ENCODE assay signal across 8 mouse cellular contexts in genomic region chr13:15464081-15464526, GRCm38 (mm10). TPM values are rescaled to one million over a fixed set of nuclear protein-coding genes. Genes with fewer than 3 reads are reported as not detected.
DNase-seq lines count a peak whose midpoint lies in the region; ATAC-seq and TF ChIP-seq lines count a peak whose summit lies in the region.

No protein-coding gene starts in this region.

- H3K9ac ChIP-seq in kidney, embryonic 14.5 days (ENCODE audit: low read depth, low read length), result peak overlapping the region; percentile 94
- peak overlapping the region; percentile 77 for H3K9ac ChIP-seq in intestine, embryonic 15.5 days

- H3K27me3 ChIP-seq in kidney, embryonic 14.5 days (ENCODE audit: control insufficient read depth, insufficient read depth, low read length), result no peaks in the 10 kb centered on the region
- 0 out of 2 replicates have a peak, but pooled peaks cover 12% of the 10 kb centered on the region for H3K27me3 ChIP-seq in intestine, embryonic 15.5 days (replicated peaks)

- no peak for TF ChIP-seq POLR2A in lung, adult 2 months (IDR thresholded peaks at IDR 0.05; ENCODE audit: borderline replicate concordance, extremely low read depth, low read depth, low read length)

- WGBS in kidney, embryonic 14.5 days, result under 1% methylated on average over 44 of the region's 51 CpGs
- WGBS in intestine, embryonic 15.5 days, result under 1% methylated on average over 51 of the region's 51 CpGs
- WGBS in lung, adult 2 months, result under 1% methylated on average over 51 of the region's 51 CpGs

- H3K4me3 ChIP-seq in kidney, embryonic 14.5 days (ENCODE audit: low read length), result peak overlapping the region; percentile 88
- peak overlapping the region; percentile 77 for H3K4me3 ChIP-seq in intestine, embryonic 15.5 days (replicated peaks)
- peak overlapping the region; percentile 71 for H3K4me3 ChIP-seq in lung, adult 2 months (replicated peaks; ENCODE audit: extremely low read depth, low read depth, low read length)

- TF ChIP-seq CTCF in lung, adult 2 months (IDR thresholded peaks at IDR 0.05; ENCODE audit: insufficient read depth, low read length), result no peak

- ATAC-seq in kidney, embryonic 14.5 days (ENCODE audit: low FRiP score, low TSS enrichment), result peak; percentile 23
- peak; percentile 22 for ATAC-seq in intestine, embryonic 15.5 days

- H3K9me3 ChIP-seq in kidney, embryonic 14.5 days (ENCODE audit: control insufficient read depth, low read length), result no peaks in the 10 kb centered on the region
- H3K9me3 ChIP-seq in intestine, embryonic 15.5 days, result no peaks in the 10 kb centered on the region

- H3K36me3 ChIP-seq in kidney, embryonic 14.5 days (ENCODE audit: control insufficient read depth, insufficient read depth, low read length), result no peaks in the 10 kb centered on the region
- no peaks in the 10 kb centered on the region for H3K36me3 ChIP-seq in intestine, embryonic 15.5 days

- peaks cover 24% of the 10 kb centered on the region; the same call in 1 of the 2 replicates for H3K4me1 ChIP-seq in kidney, embryonic 14.5 days (ENCODE audit: control insufficient read depth, insufficient read depth, low read length)
- peaks cover 9% of the 10 kb centered on the region; the same call in 1 of the 2 replicates for H3K4me1 ChIP-seq in intestine, embryonic 15.5 days (replicated peaks)
- no peaks in the 10 kb centered on the region; the same call in 1 of the 2 replicates for H3K4me1 ChIP-seq in lung, adult 2 months (ENCODE audit: control insufficient read depth, insufficient read depth, low read length)

- peak overlapping the region; percentile 72 for H3K4me2 ChIP-seq in kidney, embryonic 14.5 days (replicated peaks; ENCODE audit: low read depth, low read length)
- peak overlapping the region; percentile 88 for H3K4me2 ChIP-seq in intestine, embryonic 15.5 days (replicated peaks)

- DNase-seq in kidney, adult 18-20 months, result no peak
- DNase-seq in brain, adult 2 months (ENCODE audit: low read depth, low spot score), result peak; percentile 11
- peak; percentile 27 to 62 for DNase-seq in gastrocnemius, postnatal 4 days (ENCODE audit: low spot score in 2 of 2)
- peak; percentile 40 for DNase-seq in lung, adult 2 months
- DNase-seq in ovary, postnatal 10 days (ENCODE audit: low spot score), result peak; percentile 39
- DNase-seq in cerebellum, adult 11 months, result no peak

- peak overlapping the region; percentile 98 for H3K27ac ChIP-seq in kidney, embryonic 14.5 days (ENCODE audit: low read depth, low read length)
- H3K27ac ChIP-seq in intestine, embryonic 15.5 days, result peak overlapping the region; percentile 96

RNA-seq across cellular contexts. Expression of gene Gli3, which starts 1.1 kb away (rescaled TPM):
- 18.0 and 19.4 TPM in 2 replicates for polyA plus RNA-seq in kidney, embryonic 14.5 days (2014; fragmentation: Nextera tagmentation; extraction: Ambion mirVana)
- total RNA-seq in gastrocnemius, postnatal 4 days (2021), result 10 to 100 TPM; 18.9 to 19.5 TPM
- polyA plus RNA-seq in intestine, embryonic 15.5 days (2015; fragmentation: Nextera tagmentation; extraction: Ambion mirVana), result 13.4 and 14.0 TPM in 2 replicates
- polyA plus RNA-seq in lung, adult 2 months (2012; rRNA removed), result 1.7 and 2.4 TPM in 2 replicates

Comparison
In these comparisons a context has a peak if more than half of its experiments do, and no peak if none do; other contexts are left out.
1. DNase-seq: peak in brain, adult 2 months (single experiment), gastrocnemius, postnatal 4 days (2 of 2), lung, adult 2 months (single experiment) and ovary, postnatal 10 days (single experiment); none in kidney, adult 18-20 months (single experiment) and cerebellum, adult 11 months (single experiment).
2. Peak in every context shown above with its lines, with median percentiles within 50 percentile points of each other: H3K4me3 ChIP-seq.